Mouse (Mus musculus) c-Kit-positive CD71-positive TER-119-negative erythroid progenitor cells, embryonic 14.5 days (primary cell): ENCODE measurements around the gene Dyx1c1.

Experiments used
- DNase-seq: peaks from one replicate; pipeline ENCODE4 v3.0.0-alpha.2; 2013; ENCODE audit warnings: low read depth

Gene Dyx1c1

DNA sequence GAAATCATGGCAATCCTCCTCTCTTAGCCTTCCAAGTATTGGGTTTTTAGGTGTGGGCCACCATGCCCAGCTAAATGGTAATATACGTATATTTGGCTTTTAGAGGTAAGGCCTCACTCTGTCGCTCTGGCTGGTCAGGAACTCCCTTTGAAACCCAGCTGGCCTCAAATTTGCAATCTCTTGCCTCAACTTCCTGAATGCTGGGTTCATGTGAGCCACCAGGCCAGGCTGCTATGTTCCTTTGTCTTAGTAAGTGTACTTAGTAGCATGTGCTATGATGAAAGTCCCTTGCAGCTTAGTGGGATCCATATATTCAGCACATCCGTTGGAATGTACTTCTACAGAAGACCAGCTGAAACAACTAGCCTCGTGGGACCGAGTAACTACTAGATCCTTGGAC lies 16.1 kb downstream of the Dyx1c1 start:
- DNase-seq = no peak

DNA sequence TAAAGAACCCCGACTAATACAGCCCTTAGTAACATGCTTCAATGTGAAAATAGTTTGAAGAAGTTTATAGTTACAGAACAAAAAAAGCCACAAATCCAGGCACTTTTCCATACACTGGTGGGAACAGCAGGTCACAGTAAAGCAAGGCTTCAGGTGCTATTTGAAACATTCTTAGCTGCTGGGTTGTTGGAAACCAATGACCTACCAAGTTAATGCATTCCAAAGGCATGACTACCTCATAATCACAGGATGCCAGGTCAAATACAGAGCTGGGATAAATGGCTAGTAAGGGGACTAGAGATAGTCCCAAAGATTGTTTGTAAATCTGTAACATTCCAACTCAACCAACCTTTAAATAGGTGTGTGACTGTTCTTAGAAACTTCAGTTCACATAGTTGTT lies 16.7 kb downstream of the Dyx1c1 start:
- DNase-seq = no peak

DNA sequence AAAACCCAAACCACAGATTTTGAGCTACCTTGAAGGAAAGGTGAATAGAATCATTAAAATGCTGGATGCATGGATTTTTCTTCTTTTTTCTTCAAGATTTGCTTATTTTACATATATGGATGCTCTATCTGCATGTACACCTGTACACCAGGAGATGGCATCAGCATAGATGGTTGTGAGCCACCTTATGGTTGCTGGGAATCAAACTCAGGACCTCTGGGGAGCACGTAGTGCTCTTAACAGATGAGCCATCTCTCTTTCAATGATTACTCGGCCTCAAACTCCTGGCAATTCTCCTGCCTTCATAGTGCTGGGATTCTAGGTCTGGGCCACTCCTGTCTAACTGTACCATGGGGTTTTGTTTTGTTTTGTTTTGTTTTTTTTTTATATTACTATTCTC lies 24.5 kb downstream of the Dyx1c1 start:
- no peak for DNase-seq

DNA sequence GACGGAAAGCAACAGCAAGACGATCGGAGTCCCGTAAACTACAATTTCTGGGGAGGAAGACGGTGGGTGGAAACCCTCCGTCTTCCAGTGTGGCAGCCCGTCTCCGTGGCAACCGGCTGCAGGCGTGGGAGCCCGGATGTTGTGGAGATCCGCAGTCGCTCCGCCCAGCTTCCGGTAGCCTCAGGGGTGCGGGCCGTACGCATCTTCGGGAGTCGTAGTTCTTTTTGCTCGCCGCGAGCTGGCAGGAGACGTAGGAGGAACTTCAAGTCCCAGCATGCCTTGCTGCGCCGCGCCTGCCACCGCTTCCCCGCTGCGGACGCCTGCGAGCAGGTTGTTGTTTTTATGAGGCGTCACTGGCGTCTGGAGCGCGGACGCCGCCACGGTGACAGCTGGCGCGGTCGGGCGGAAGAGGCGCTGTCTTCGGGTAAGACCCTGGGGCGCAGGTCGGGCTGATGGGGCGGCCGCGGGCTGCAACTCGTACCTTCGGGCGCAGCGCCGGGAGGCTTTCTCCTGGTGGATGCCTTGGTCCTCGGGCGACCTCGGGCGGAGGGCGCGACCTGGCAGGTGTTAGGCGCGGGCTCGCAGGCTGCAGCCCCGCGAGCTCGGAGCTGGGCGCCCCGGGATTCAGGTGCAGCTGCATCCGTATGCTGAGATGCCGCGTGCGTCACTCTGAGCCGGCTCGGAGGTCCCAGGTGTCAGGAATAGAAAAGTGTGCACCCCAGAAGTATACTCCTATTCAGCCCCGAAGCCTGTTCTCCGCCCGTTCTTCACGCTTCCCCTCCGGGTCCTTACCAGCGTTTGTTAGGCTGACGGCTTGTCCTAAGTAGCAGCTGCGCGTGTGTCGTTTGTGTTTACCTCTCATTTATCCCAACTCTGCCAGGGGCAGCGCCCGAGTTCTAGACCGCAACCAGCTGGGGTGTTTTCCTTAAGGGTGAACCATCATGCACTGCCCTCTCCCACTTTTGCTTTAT lies 26.9 kb downstream of the Dyx1c1 start, which contains the start of the genes Ccpg1os and Ccpg1:
Ccpg1os (minus strand) TSS at position 133 of the 971 bp plus-strand sequence.
Ccpg1 (plus strand) TSS at position 180 of the 971 bp plus-strand sequence.
- peak; percentile 90 for DNase-seq

DNA sequence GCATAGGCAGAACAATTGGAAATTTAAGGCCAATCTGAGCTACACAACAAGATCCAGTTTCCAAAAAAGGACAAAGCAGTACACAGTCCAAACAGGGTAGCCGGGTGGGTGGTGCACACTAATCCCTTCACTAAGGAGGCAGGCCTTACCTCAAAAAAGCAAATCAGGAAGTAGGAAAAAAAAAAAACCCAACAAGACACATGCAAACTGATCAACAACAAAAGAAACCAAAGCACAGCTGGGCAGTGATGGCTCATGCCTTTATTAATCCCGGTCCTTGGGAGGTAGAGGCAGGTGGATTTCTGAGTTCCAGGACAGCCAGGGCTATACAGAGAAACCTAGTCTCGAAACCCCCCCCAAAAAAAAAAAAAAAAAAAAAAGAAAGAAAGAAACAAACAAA lies 29.1 kb downstream of the Dyx1c1 start:
- DNase-seq = no peak

DNA sequence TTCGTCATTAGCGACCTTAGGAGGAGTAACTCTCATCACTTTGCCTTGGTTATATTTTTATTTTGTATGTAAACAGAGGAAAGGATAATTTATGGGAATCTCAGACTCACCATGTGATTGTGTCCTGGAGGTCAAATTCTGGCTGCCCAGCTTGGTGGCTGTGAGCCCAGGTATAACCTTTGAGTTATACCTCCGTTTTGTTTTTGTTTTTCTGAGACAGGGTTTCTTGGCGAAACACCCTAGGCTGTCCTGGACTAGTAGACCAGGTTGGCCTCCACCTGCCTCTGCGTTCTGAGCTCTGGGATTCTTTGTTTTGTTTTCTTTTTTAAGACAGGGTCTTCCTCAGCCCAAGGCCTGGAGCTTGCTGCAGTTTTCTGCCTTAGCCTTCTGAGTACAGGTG lies 30.1 kb downstream of the Dyx1c1 start:
- no peak for DNase-seq

DNA sequence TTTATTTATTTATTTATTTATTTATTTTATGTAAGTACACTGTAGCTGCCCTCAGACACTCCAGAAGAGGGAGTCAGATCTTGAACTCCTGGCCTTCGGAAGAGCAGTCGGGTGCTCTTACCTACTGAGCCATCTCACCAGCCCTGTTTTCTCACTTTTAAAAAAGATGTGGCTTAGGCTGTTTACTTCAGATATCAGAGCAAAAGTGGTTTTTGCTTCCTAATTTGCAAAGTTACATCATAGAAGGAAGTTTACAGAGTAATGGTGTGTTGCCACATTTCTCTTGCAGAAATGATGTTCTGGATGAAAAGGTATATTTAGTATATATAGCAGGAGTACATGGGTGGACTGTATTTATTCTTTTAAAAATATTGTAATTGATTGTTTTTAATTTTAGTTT lies 32.8 kb downstream of the Dyx1c1 start:
- DNase-seq = no peak

DNA sequence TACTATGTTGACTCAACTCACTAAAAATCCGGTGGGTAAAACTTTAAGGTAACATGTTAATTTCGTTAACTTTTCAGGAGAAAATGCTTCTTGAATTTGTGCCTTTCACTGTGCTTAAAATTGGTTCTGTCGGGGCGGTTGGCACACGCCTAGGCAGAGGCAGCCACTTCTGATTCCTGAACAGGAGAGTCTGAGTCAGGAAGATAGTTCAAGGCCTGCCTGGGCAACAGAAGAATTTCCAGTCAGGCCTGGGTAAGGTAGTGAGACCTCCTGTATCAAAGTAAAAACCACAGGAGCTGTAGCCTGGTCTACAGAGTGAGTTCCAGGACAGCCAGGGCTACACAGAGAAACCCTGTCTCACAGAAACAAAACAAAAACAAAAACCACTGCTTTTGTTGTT lies 34.0 kb downstream of the Dyx1c1 start:
- no peak for DNase-seq

DNA sequence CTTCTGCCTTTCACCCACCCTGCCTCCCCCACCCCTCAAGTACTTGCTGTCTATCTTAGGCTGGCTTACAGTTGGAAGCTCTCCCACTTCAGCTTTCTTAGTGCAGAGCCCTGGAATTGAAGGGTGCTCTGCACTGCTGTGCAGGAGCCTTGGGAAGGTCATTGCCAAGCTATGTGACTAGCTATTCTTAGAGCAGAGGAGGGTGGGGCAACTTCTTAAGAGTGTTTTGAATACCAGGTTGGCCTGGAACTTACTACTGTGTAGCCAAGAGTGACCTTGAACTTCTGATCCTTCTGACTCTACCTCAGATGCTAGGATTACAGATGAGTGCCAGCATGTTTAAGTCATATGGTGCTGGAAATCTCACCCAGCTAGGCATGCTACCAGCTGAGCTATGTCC lies 37.6 kb downstream of the Dyx1c1 start:
- DNase-seq = no peak

DNA sequence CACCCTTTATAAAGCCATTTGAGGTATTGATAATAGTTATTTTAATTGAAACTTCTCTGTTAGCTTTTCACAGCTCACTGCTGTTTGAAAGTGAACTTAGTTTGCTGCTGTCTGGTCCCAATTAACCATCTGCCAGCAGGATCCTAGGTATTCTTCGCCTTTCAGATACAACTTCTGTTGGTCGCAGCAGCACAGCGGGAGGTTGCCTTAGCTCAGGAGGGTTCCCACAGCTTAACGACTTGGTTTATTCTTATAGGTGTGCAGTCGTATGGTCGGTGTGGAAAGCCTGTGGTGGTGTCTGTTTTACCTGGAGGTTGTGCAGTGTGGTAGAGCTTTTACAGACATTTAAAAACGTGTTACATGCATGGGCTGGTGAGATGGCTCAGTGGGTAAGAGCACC lies 38.2 kb downstream of the Dyx1c1 start:
- DNase-seq = no peak

DNA sequence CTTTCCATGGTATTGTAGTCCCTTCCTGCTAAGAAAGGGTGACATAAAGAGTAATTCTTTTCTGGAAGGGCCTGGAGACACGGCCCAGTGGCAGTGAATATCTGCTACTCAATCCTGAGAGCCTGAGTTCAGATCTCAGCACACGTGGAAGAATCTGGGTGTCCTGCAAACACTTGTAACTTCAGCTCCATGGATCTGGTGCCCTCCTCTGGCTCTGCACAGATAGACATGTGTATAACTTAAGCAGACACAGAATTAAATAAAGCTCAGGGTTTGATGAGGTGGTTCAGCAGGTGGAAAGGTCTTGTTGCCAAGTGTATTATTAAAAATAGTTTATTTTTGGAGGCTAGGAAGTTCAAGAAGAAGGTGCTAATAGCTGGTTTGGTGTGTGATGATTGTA lies 41.9 kb downstream of the Dyx1c1 start:
- no peak for DNase-seq

DNA sequence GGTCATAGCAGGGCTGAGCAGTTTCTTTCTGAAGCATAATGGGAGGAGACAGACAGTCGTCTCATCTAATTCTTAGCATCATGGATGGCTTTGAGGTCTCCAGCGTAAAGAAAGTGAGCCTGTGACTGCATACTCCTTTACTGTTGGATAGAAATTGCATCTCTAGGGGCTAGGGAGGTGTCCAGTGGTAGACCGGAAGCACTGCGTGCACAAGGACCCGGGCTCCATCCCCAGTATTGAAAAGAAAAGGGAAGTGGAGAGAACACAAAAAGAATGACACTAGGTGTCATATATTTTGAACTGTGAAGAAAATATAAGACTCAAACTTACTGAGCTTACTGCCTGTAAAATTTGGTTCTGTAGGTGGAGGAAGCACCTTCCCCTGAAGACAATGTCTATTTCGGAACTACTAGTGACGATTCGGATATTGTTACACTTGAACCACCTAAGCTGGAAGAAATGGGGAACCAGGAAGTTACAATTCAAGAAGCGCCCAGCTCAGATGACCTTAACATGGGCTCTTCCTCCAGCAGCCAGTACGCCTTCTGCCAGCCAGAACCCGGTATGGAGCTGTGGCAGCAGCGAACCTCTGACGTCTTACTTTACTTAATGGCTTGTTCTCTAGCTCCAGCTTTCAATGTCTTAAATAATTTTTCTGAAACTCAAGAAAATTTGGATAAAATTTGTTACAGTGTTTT lies 42.9 kb downstream of the Dyx1c1 start:
- DNase-seq = no peak

DNA sequence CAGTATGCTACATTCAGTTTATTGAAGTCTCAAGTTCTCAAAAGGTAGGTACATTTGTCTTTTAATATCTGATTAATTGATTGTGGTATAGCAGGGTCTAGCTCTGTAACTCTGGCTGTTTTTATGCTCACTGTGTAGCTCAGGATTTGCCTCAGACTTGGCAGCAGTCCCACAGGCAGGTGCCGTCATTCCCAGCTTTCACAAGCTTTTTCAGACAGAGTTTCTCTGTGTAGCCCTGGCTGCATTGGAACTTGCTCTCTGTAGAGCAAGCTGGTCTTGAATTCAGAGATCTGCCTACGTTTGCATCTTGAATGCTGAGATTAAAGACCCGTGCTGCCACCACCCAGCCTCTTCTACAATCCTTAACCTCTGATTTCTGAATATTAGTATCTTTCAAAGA lies 43.6 kb downstream of the Dyx1c1 start:
- DNase-seq = no peak

DNA sequence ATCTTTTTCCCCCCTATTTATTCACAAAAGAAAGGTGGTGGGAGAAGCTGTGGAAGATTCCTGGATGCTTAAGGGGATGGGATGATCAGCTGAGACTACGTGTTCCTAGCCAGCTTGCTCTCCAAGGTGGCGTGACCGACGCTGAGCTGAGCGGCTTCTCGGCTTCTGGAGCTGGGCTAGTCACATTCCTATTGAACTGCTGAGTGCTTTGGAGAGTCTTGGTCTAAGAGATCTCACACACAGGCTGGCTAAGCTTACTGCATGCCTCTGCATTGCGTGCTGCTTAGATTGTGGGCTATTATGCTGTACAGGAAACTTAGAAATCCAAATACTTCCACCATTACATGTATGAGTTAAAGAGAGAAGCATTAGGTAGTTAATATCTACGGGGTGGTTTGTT lies 45.5 kb downstream of the Dyx1c1 start:
- no peak for DNase-seq

DNA sequence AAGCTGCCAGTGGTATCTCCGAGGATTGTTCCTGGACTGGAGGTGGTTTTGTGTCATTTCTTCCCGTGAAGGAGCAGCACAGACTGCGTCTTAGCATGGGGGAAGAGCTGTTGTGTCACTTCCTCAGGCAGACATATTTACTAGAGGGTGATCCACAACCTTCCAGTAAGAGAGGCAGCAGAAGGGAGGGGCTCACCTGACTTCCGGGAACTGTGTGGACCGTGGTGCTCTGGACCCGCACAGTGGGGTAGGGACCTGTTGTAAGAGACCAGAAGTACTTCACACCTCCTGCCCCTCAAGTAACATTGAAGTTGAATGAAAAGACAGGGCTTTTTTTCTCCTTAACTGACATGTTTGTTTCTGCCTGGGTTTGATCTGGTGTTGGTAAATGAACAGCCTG lies 46.5 kb downstream of the Dyx1c1 start:
- no peak for DNase-seq

DNA sequence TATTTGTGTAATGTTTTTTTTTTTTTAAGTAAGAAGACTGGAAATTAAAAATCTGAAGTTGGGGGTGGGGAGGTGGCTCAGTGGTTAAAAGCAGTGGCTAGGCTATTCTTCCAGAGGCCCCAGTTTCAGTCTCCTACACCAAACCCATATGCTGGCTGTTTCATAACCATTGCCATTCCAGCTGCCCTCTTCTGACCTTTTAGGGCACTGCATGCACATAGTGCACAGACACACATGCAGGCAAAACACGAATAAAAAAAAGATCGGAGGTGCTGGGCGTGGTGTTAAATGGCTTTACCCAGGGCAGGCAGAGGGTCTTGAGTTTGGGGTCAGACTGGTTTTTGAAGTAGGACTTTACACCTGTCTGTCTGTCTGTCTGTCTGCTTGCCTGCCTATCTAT lies 47.6 kb downstream of the Dyx1c1 start:
- no peak for DNase-seq

DNA sequence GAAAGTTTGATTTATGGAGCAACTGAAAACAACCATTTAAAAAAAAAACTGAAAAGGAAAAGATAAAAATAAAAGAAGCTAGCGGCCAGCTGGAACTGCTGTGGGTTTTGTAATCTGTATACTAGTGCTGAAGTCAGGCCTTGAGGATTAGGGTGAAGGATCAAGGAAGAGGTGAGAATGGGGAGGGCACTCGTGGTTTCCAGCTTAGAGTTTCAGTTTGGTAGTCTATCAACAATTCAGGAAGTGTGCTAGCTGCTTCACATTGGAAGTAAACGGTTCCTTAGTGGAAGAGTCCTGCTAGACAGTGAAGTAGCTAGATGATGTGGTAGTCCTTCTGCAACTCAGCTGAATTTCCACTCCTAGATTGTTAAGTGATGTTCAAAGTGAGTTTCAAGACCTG lies 49.8 kb downstream of the Dyx1c1 start:
- DNase-seq = no peak

DNA sequence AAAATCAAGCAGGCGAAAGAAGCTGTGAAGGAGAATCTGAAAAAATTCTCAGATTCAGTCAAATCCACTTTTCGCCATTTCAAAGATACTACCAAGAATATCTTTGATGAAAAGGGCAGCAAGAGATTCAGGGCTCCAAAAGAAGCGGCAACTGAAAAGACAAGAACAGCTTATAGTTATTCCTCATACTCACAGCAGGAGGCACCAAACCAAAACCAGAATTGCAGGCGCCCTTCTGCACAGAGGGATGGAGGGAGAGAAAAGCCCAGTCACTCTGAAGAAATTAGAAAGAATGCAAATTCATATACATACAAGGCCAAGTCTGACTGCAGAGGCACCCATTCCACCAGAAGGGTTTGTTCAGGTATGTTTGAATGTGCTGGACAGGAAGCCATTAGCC lies 54.0 kb downstream of the Dyx1c1 start:
- DNase-seq = no peak

DNA sequence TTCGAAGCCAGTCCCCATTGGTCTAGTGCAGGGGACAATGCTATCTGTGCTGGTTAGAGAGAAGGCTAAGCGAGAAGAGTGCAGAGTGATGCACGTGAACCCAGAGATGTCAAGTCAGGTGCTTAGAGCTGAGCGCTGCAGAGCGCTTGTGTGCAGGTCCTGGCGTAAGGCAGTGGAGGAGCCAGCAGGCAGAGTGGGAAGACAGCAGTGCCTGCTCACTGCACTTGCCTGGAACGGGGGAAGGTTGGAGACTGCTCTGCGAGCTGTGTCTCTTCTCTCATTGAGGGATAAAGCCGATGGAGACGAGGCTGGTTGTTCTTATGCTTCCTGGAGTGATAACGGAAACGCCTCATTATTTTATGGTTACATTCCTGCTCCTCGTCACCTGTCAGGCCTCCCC lies 56.1 kb downstream of the Dyx1c1 start:
- no peak for DNase-seq

DNA sequence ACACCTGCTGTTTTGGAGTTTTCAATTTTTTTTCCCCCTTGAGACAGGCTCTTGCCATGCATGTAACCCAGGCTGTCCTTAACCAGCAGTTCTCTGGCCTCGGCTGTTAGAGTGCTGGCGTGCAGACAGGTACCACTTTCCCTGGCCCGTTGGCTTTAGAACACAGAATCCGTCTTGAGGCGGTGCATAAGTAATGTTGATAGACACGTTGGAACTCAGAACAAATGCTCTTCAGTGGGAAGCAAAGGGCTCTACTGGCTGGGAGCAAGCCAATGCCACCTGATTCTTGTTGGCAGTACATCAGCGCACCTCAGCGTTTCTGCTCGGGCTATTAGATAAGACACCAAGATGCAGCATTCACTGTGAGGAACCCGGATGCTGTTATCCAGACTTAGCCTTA lies 61.3 kb downstream of the Dyx1c1 start:
- no peak for DNase-seq

DNA sequence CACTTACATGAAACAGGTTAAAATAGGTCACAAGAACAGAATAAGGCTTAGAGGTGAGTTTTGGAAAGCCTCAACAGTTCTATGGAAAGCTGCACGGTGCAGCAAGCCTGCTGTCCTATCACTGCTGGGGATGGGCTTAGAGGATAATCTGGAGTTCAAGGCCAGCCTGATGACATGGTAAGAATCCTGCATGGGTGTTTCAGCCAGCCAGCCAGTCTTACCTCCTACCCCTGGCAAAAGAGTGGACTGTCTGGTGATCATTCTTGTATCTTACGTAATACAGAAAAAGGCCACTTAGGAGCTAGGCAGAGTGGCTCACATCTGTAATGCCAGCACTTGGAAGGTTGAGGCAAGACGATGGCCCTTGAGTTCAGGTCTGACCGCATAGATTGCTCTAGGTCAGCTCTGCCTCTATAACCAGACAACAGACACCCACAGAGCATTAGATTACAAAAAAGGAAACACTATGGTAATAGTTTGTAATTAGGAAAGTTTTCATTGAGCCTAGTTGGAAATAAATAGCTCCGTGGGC lies 62.0 kb downstream of the Dyx1c1 start:
- DNase-seq = no peak
